ENCODE assay signal across 9 mouse cellular contexts in the genomic region with DNA sequence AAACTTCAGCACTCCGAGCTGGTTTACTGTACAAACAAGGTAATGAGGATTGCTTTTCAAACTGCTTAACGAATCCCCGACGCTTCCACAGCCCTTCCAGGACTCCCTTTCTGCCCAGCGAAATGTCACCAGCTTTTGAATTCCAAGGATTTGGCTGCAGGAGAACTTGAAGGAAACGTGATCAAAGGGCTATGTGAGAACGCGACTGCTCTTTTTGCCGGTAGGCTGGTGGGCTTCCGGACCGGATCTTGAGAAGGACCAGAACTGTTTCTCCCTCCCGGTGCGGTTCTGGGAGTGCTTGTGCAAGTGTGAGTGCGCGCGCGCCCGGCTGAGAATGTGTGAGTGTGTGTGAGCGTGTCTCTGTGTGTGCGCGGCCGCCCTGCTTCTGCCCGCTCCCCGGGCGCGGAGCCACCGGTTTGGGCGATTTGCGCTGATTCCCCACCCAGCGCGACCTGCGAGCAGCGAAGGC. TPM values are rescaled to one million over a fixed set of nuclear protein-coding genes. Genes with fewer than 3 reads are reported as not detected.
DNase-seq lines count a peak whose midpoint lies in the region; ATAC-seq and TF ChIP-seq lines count a peak whose summit lies in the region.
"Had no signal": no experiment of that assay in that cellular context is flagged by ENCODE, and none has a peak within 500 bp of the region (broad histone marks: within the 10 kb centered on the region; RNA-seq: fewer than 3 reads in every experiment).

No protein-coding gene starts in this region.

- H3K36me3 ChIP-seq in kidney, postnatal 0 days (ENCODE audit: insufficient read depth, low read length), result no peaks in the 10 kb centered on the region
- no peaks in the 10 kb centered on the region for H3K36me3 ChIP-seq in hindbrain, embryonic 14.5 days (replicated peaks; ENCODE audit: control insufficient read depth, insufficient read depth)
- no peaks in the 10 kb centered on the region for H3K36me3 ChIP-seq in limb, embryonic 15.5 days

- H3K4me3 ChIP-seq in kidney, postnatal 0 days (replicated peaks; ENCODE audit: low read depth, low read length), result peak overlapping the region; percentile 49
- H3K4me3 ChIP-seq in hindbrain, embryonic 14.5 days (replicated peaks; ENCODE audit: low read length), result peak overlapping the region; percentile 72
- H3K4me3 ChIP-seq in limb, embryonic 15.5 days, result peak overlapping the region; percentile 59

- H3K4me2 ChIP-seq in kidney, postnatal 0 days (ENCODE audit: low read length), result peak overlapping the region; percentile 92
- H3K4me2 ChIP-seq in hindbrain, embryonic 14.5 days (replicated peaks), result peak overlapping the region; percentile 82
- H3K4me2 ChIP-seq in limb, embryonic 15.5 days, result peak overlapping the region; percentile 90

- H3K27ac ChIP-seq in kidney, postnatal 0 days, result no peak overlapping the region
- peak overlapping the region; percentile 92 for H3K27ac ChIP-seq in hindbrain, embryonic 14.5 days
- no peak overlapping the region for H3K27ac ChIP-seq in limb, embryonic 15.5 days

- no peak for ATAC-seq in kidney, postnatal 0 days (replicated peaks; ENCODE audit: low FRiP score, low read depth)
- no peak for ATAC-seq in hindbrain, embryonic 14.5 days (ENCODE audit: low FRiP score)
- ATAC-seq in limb, embryonic 15.5 days (ENCODE audit: insufficient number of reproducible peaks, low FRiP score, low TSS enrichment, low read depth), result no peak

- peaks cover 40% of the 10 kb centered on the region for H3K27me3 ChIP-seq in kidney, postnatal 0 days (ENCODE audit: insufficient read depth, low read length)
- peaks cover 22% of the 10 kb centered on the region for H3K27me3 ChIP-seq in hindbrain, embryonic 14.5 days (ENCODE audit: control insufficient read depth, insufficient read depth, low read length)
- H3K27me3 ChIP-seq in limb, embryonic 15.5 days, result peaks cover 47% of the 10 kb centered on the region

- WGBS in kidney, postnatal 0 days, result 1% methylated on average over 33 of the region's 33 CpGs
- WGBS in hindbrain, embryonic 14.5 days, result under 1% methylated on average over 33 of the region's 33 CpGs
- WGBS in limb, embryonic 15.5 days, result under 1% methylated on average over 33 of the region's 33 CpGs

- H3K9me3 ChIP-seq in kidney, postnatal 0 days (replicated peaks; ENCODE audit: low read length), result no peaks in the 10 kb centered on the region
- no peaks in the 10 kb centered on the region for H3K9me3 ChIP-seq in hindbrain, embryonic 14.5 days (ENCODE audit: control insufficient read depth, low read length)
- no peaks in the 10 kb centered on the region for H3K9me3 ChIP-seq in limb, embryonic 15.5 days

- TF ChIP-seq CTCF in kidney, postnatal 0 days (IDR thresholded peaks at IDR 0.05; ENCODE audit: low read depth), result no peak

- H3K4me1 ChIP-seq in kidney, postnatal 0 days (replicated peaks; ENCODE audit: insufficient read depth, low read length), result 0 out of 2 replicates have a peak, but pooled peaks cover 3% of the 10 kb centered on the region
- peaks cover 8% of the 10 kb centered on the region; the same call in 1 of the 2 replicates for H3K4me1 ChIP-seq in hindbrain, embryonic 14.5 days (replicated peaks; ENCODE audit: control insufficient read depth, insufficient read depth, low read length)
- H3K4me1 ChIP-seq in limb, embryonic 15.5 days, result peaks cover 23% of the 10 kb centered on the region

- no peak overlapping the region for H3K9ac ChIP-seq in kidney, postnatal 0 days (ENCODE audit: low read depth, low read length)
- H3K9ac ChIP-seq in hindbrain, embryonic 14.5 days, result peak overlapping the region; percentile 87
- H3K9ac ChIP-seq in limb, embryonic 15.5 days, result no peak overlapping the region

- peak; percentile 4 for DNase-seq in kidney, postnatal 0 days (ENCODE audit: low spot score)
- DNase-seq in kidney, adult 11 months, result no peak
- DNase-seq in embryo, embryonic 11 days, result peak; percentile 40
- DNase-seq in hindbrain, embryonic 14.5 days (ENCODE audit: low spot score), result no peak
- DNase-seq in right cerebral cortex, postnatal 4 days, result peak; percentile 61
- DNase-seq in gastrocnemius, adult 18-20 months (ENCODE audit: low spot score), result no peak
- no peak for DNase-seq in adipocyte (ENCODE audit: low spot score)

RNA-seq across cellular contexts. Expression of a gene that starts 1.3 kb away (rescaled TPM):
- 0.33 and 0.37 TPM in 2 replicates for polyA plus RNA-seq in kidney, postnatal 0 days (2015; fragmentation: Nextera tagmentation; extraction: Ambion mirVana)
- 73.8 and 76.9 TPM in 2 replicates for polyA plus RNA-seq in hindbrain, embryonic 14.5 days (2014; fragmentation: Nextera tagmentation; extraction: Ambion mirVana)
- 2.3 and 2.9 TPM in 2 replicates for polyA plus RNA-seq in limb, embryonic 15.5 days (2015; fragmentation: Nextera tagmentation; extraction: Ambion mirVana)
- total RNA-seq in gastrocnemius, adult 18-20 months (2021), result under 1 TPM; 0.11 to 0.14 TPM
- total RNA-seq: adrenal gland, postnatal 36 days had no signal

Comparison
In these comparisons a context has a peak if more than half of its experiments do, and no peak if none do; other contexts are left out.
1. DNase-seq: peak in kidney, postnatal 0 days (single experiment), embryo, embryonic 11 days (single experiment) and right cerebral cortex, postnatal 4 days (single experiment); none in kidney, adult 11 months (single experiment), hindbrain, embryonic 14.5 days (single experiment), gastrocnemius, adult 18-20 months (single experiment) and adipocyte (single experiment).
2. RNA of a gene that starts 1.3 kb away (polyA plus RNA-seq): 73.8 to 76.9 TPM in hindbrain, embryonic 14.5 days; 2.3 to 2.9 TPM in limb, embryonic 15.5 days and 0.33 to 0.37 TPM in kidney, postnatal 0 days; every median in the first group is over 10 times any median in the second.
3. Peak in every context shown above with its lines, with median percentiles within 50 percentile points of each other: H3K4me2 ChIP-seq and H3K4me3 ChIP-seq.